Mouse (Mus musculus): ENCODE data around the gene Cacna2d3.

The Cacna2d3 gene

DNA sequence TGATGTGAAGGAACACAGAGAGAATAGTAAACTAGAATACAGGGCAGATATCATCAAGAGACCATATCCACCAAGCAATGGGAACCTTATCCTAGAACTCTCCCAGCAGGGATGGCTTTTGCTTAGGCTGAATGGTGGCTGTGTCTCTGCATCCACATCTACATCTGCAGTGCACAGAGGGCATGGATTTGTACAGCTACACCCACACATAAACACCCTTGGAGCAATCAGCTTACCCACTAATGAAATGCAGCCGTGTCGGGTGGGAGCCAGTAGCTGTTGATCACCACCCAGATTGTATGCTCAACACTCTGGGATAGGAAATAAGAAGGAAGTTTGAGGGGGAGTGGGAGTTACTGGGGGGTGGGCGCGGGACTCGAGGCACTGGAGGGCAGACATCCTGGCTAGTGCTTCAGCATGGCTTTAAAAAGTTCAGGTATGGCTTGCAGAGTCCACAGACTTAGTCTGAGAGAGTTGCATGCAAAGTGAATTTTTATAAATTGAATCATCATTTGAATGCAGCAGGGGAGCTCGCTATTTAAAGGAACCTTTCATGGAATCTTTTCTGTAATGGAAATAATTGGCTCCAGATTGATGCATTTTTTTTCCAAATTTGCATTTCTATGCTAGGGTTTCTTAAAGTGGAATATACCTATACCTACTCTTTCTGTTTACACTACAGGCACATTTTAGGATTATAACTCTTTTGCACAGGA, 693.1 kb downstream of the Cacna2d3 start:
- intact Hi-C loops (cut with DNase I): no loop called here

DNA sequence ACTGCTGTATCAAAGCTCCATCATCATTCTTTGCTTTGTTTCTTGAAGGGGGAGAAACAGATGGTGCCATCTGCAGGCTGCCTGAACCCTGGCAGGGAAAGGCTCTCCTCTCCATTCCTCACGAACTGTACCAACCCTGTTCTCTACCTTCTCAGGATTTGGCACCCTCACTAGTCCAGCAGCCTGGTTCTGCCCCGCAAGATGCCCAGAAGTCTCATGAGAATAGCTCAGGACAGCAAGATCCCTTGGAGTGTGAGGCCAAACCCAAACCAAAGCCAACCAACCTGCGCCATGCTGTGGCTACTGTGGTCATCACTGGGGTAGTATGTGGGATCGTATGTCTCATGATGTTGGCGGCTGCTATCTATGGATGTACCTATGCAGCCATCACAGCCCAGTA, 694.4 kb downstream of the Cacna2d3 start:
- intact Hi-C loops (cut with DNase I): no loop called here

DNA sequence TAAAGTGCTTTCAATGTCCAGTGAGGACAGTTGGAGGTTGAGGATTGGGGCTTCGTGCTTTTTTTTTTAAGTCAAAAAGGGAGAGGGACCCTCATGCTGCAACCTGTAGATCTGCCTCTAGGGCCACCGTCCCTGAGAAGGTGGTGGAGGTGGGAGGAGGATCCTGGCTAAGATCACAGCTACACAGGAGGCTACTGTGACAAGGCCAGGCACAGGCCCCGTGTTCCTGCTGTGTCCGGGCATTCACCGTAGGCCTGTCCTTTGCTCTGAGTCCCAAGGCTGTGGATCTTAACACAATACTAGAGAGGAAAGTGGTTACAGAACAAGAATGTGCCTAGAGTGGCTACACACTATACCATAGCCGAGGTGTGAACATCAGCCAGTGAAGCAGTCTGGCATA, 696.3 kb downstream of the Cacna2d3 start:
- intact Hi-C loops (cut with DNase I): no loop called here

DNA sequence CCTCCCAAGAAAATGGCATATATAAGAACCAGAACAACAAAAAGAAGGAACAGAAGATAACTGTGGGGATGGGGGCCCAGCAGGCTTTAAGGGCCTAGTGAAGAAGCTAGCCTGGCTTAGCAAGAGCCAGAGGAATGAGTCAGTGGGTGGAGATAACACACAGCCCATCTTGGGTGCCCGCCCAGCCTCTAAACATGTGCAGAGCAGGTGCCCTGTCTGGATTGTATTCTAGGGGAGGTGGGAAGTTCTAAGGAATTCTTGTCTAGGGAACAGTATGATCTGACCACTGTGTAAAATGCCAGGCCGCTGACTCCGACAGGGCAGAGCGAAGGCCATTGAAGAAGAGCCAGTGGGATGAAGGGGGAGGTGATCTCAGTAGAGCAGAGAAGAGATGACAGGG, 698.4 kb downstream of the Cacna2d3 start:
- intact Hi-C loops (cut with DNase I): no loop called here

DNA sequence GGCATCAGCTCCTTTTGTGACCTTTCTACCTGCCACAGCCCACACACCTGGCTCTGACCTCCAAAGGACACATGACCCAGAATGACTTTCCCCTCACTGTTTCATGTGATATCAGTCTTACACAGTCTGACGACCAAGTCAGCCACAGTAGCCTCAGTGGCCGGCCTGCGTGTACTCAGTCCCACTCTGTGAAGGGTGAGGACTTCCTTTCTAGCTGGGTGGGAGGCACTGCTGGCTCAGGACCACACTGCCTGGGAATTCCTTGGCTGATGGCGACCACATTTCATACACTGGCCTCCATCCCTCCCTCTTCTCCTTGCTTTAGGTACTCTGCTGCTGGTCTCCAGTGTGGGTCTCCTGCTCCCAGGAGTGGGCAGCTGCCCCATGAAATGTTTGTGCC, 700.4 kb downstream of the Cacna2d3 start:
- intact Hi-C loops (cut with DNase I): no loop called here

DNA sequence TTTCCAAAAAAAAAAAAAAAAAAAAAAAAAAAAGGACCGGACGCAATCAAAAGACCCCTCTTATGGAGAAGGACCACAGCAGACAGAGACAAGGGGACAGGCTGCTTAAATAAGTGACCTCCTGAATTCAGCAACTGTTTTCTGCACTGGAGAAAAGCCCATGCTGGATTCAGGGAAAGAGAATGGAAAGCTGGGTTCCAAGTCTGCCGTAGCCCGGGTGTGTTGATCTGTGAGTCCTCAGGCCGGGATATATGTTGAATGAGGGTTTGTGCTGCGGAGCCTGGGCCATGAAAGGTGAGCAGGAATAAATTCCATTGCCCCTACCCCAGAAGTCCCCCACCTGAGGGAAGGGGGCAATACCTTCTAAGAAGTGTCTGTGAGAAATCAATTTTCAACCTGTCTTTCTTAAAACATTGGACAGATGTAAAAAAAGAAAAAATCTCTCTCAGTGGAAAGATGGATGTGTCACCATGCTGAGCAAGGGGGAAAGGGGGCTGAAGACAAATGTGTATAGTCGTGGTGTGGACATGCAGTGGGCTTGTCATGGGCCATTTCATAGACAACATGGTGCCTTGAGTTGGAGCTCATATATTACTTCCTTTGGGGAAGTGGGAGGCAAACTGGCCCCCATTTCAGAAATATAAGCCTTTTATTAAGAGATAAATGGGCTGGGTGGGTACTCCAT, 703.2 kb downstream of the Cacna2d3 start:
- intact Hi-C loops (cut with DNase I): no loop called here

DNA sequence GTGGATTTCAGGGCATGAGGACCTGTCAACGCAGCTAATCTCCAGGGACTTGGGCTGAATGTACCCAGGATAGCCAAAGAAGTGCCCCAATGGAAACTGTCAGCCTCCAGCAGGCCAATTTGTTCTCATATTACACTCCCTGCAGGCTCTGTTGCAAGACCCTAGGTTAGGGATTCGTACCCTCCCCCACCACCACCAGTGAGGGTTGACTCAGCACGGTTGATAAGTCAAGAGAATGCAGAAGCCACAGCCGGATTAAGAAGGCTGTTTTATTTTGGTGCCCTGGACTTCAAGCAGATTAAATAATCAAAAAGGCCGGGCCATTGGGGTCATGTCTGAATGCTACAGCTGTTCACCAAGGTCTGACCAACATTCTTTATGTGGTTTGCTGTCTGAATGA, 703.8 kb downstream of the Cacna2d3 start, which contains the start of gene Lrtm1:
Lrtm1 (plus strand) TSS at position 326 of the 400 bp plus-strand sequence.
- intact Hi-C loops (cut with DNase I): no loop called here

DNA sequence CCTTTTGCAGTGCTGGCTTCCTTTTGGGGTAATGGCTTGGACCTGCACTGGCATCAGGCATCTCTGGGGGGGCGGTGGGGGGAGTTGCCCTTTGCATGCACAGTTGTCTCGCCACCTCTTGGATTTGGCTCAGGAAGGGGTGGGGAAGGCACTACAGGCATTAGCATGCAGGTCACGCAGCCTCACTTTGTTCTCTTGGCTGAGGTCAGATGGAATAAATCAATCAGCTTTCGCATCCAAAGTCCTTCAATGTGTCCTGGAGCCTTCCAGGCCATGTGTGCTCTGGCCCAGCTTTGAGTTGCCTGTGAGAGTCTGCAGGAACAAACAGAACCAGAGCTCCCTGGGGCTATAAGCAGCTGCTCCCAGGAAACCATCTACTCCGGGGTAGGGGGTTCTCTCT, 705.8 kb downstream of the Cacna2d3 start:
- intact Hi-C loops (cut with DNase I): no loop called here

DNA sequence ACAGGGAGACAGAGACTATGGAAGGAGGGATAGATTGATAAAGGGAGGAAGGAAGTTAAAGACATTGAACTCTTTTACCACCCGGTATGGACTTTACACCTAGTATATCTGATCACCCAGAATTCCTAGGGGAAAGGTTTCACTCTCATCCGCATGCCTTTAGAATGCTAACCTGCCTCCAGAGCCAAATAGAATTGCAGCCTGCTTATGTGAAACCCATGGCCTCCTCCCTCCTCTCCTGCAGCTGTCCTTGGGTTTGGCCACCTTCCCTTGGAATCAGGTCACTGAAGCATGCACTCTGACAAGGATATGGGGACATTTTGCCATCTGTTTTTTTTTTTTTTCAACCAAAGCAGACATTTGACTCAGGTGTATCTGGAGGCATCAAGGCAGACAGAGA, 707.0 kb downstream of the Cacna2d3 start:
- intact Hi-C loops (cut with DNase I): no loop called here

DNA sequence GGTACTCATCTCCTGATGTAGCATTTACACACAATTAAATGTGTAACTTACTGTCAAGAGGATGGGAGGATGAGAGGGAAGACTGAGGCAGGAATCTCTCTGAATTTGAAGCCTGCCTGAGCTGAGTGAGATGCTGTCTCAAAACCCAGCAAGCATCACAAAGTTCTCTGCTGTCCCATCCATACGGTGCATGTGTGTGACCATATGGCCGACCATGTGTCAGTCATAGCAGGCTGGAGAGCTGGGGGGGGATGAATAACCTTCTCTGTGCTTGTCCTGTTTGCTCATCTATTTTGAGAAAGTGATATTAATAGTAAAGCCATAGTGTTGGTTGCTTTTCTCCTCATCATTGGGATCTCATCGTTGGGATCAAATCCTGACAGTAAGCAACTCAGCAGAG, 708.5 kb downstream of the Cacna2d3 start:
- intact Hi-C loops (cut with DNase I): no loop called here

DNA sequence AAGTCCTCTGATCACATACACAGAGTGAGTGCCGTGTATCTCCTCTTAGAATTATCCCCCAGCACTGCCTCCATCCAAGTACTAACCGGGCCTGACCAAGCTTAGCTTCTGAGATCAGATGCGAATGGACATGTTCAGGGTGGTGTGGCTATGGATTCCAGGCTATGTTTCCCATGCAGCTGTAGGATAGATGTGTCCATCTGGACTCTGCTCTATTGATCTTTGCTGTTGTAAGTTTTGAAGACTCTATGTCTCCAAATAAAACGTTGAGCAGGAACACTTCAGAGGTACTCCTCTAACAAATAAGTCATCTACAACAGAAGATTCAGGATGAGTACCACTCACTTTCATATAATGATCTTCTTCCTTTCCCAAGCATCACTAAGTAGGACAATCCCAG, 712.0 kb downstream of the Cacna2d3 start:
- intact Hi-C loops (cut with DNase I): no loop called here

DNA sequence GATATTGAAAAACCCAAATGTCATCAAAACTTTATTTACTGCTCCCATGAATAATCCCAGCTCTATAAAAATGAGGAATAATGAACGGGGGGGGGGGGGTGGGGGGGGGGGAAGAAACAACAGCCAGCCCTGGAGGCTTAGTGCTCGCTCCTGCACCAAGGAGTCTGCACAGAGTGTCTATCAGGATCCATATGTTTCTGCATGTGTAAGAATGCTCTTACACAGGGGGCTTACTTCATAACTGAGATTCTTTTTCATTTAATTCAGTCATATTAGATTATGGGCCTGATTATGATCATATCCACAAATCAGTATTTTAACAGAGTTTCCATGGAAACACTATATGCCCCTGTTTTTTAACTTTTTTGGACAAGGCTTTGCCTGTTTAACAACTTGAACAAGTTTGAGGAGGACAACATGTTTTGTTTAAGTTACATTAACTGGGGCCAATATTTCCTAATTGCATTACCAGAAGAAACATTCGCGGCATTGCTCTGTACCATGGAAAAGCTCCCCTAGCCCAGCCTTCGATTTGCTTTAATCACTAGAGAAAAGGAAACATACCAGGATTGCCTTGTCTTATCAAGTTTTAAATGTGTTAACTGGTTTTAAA, 716.3 kb downstream of the Cacna2d3 start:
- intact Hi-C loops (cut with DNase I): no loop called here

DNA sequence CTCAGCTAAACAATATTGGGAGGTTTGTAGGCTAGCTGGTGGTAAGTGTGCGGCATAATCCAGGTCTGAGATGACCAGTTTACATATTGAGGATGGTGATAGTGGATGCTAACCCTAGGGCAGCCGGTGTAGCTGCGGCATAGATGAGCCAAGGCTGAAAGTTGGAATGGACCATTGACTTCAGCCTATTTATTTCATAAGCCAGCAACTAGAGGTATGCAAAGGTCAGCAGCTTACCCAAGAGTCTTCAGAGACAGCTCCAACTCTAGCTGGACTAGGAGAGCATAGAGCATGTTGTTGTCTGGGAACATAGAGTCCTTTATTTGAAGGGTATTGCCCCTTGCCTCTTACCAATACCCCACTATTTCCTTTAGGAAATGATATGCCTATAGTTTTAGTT, 725.1 kb downstream of the Cacna2d3 start:
- intact Hi-C loops (cut with DNase I): no loop called here

DNA sequence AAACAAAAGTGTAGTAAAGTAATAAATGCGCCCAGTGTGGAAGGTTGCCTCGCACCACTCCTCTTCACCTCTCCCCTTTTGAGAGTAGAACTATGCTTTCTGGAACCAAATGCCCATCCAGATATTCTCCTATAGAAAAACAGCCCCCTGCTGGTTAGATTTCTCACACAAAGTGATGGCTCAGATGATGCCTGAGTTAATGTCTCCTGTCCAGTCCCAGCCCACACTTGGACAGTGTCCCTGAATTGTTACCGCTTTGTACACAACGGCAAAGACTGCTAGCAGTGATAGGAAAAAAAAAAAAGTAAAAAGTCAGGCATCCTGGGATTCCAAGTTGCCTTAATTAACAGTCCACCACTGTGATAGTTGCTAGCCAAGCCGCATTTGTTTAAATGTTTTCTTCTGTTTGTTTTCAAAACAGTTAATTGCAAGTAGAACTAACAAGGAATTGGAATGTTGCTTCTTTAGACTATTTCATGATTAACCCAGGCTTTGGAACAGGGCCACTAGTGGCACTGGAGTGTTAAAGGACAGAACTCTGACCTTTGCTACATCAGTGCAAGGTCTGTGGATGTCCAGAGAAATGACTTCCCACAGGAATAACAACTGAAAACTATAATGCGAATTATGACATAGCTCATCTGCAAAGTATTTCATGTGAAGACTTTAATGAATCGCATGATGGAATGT, 733.3 kb downstream of the Cacna2d3 start:
- intact Hi-C loops (cut with DNase I): no loop called here

DNA sequence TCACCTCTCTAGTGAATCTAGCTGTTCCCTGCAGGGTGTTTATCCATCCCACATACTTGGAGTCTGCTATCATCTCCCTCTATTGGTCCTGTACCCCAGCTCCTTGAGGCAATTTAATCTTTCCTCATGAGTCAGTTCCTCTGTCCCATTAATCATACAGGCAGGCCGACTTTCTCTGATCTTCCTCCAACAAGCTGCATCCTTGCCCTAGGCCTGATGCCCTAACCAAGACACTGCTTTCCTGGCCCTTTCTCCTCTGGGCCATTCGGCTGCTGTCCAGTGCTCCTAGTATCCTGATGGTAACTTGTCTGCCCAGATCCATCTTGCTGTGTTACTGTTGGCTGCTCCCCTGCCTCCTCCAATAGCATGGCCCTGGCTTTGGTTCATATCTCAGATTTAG, 737.4 kb downstream of the Cacna2d3 start:
- intact Hi-C loops (cut with DNase I): no loop called here

DNA sequence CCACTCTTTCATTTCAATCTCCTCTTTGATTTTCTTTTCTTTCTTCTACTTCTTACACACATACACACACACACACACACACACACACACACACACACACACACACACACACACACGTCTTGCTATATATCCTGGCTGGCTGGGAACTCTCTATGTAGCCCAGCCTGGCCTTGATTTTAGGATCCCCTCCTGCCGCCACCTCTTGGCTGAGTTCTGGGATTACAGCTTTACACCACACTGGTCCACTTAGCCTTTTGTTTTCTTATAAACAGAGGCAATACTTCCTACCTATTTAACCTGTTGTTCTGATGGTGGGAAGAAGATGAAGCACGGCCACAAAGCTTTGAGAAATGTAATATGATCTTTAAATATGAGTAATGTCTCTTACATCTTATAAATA, 741.2 kb downstream of the Cacna2d3 start:
- intact Hi-C loops (cut with DNase I): no loop called here

DNA sequence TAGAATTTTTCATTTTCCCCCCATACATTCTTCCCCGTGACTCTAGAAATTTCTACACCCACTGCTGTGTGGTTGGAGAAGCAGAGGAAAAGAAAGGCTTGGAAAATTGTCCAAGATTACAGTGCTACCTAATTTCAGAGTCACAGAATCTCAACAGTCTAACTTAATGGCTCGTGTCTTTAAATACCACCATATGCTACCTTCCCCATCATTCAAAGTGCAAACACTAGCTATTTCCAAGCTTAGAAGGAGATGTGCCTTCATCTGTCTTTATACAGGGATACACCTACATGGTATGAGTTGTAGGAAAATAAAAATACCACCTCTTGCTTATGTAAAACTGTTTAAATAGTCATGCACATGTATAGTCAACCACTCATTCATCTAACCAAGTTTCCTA, 742.4 kb downstream of the Cacna2d3 start:
- intact Hi-C loops (cut with DNase I): no loop called here

DNA sequence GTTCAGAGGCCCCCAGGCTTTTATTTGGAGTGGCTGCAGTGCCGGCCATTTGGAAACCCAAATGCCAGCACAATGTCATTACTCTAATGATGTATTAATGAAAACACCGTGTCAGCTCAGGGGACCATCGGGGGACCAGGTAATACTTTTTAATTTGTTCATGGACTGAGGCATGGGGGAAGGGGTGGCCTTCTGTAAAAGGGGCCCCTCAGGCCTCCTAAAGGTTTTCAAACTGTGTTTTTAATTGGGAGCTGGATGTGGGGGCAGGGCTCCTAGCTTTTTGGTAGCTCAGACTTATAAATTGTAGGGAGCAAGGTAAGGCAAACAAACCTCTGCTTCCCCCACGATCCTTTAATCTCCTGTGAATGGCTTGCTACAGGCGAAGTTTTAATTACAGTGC, 749.0 kb downstream of the Cacna2d3 start:
- intact Hi-C loops (cut with DNase I): no loop called here

DNA sequence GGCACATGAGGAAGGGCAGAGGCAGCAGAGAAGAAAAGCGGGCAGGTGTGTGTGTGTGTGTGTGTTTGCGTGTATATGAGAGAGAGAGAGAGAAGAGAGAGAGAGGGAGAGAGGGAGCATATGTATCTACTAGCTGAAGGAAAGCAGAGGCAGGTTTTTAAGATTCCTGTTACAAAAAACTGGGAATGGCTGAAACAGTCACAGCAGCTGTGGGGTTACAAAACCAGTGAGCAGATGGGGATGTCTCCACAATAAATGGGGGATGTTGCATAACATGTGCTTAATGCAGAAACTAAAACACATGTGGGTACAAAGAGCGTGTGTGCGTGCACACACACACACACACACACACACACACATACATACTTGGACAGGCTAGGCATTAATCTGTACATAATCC, 752.4 kb downstream of the Cacna2d3 start:
- intact Hi-C loops (cut with DNase I): no loop called here

DNA sequence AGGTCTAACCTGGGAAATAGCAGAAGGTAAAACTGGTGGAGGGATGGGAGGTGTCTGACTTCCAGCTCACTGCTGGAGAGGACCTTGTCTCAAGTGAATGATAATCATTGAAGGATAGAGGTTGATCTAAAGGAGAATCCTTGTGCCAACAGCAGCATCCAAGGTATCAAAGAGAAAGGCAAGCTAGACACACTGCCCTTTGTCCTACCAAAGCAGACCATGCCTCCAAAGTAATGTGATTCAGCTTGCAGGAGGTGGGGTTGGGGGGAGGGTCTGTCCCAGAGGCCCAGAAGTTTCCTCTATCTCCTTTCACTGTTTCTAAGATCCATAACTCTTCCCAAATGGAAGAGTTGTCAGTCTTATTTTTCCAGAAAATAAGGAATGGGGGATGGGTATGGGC, 754.8 kb downstream of the Cacna2d3 start:
- intact Hi-C loops (cut with DNase I): no loop called here

DNA sequence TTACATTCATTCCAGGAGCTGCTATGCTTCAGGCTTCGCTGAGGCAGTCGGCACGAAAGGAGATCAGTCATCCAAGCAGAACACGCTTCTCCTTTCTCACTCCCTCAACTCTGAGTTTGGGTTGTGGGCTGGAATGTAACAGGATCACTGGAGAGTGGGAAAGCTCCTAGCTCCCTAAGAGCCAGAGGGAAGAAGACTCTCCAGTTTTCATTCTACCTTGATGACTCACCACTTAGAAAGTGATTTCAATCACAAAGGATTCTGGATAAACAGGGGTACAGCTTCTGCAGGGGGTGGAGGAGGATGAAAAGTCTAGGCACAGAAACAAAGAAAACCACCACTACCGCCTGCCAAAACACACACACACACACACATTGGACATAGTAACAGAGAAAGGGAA, 760.3 kb downstream of the Cacna2d3 start:
- intact Hi-C loops (cut with DNase I): no loop called here

DNA sequence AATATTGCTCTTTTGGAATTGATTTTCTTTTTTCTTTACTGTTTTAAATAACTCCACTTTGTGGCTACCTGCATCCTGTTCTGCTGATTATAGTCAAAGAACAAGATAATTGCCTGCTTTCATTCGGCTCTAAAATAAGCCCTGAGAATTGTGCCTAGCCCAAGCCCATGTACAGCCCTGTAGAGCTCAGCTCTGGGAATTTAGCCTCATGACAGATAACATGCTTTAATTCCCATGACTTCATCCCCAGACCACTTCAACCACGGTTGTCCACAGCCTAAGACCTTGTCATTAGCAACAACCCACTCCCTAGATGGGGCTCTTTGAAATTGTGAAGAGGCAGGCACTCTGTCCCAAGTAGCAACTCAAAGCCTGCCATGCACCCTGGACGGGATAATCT, 762.6 kb downstream of the Cacna2d3 start:
- intact Hi-C loops (cut with DNase I): loop anchor here (10.0 kb wide), 1 partner anchor 486 kb away; no protein-coding TSS in a partner anchor
